Mouse (Mus musculus): ENCODE results near the gene Abhd10. TPM values are rescaled to one million over a fixed set of nuclear protein-coding genes. Genes with fewer than 3 reads are reported as not detected.
A peak's percentile ranks its signal among the peaks of the same experiment; 100 is the strongest.

Abhd10 gene
- 29.3 and 35.2 TPM in 2 replicates for polyA plus RNA-seq (2015; fragmentation: Nextera tagmentation; extraction: Ambion mirVana)

- H3K4me3 ChIP-seq (ENCODE audit: low read length) = peak within 1 kb of the TSS; percentile 84
- H3K4me2 ChIP-seq (ENCODE audit: low read depth, low read length) = peak within 1 kb of the TSS; percentile 61
- no peaks in the 10 kb centered on the region for H3K27me3 ChIP-seq (replicated peaks; ENCODE audit: control insufficient read depth, insufficient read depth, low read length)
- H3K4me1 ChIP-seq (ENCODE audit: control insufficient read depth, insufficient read depth, low read length) = peaks cover 12% of the 10 kb centered on the region; the same call in 1 of the 2 replicates
- no peaks in the 10 kb centered on the region for H3K36me3 ChIP-seq (ENCODE audit: control insufficient read depth, insufficient read depth, low read length)
- under 1% methylated on average over 51 of the region's 51 CpGs for WGBS
- H3K27ac ChIP-seq (ENCODE audit: low read length) = peak within 1 kb of the TSS; percentile 91
- H3K9ac ChIP-seq (ENCODE audit: low read depth, low read length) = peak within 1 kb of the TSS; percentile 96
- peak; percentile 99 for ATAC-seq
- H3K9me3 ChIP-seq (ENCODE audit: control insufficient read depth, low read length) = no peaks in the 10 kb centered on the region
These were observed at the start of gene Abhd10 for GRCm38 (mm10) chr16:45742615-45743476. Gene Abhd10, minus strand, starts transcription at chr16:45742955.

- Histone ChIP-seq H3K9me3 (ENCODE audit: control insufficient read depth, low read length) (no peaks in the 10 kb centered on the region), H3K4me1 (ENCODE audit: control insufficient read depth, insufficient read depth, low read length) (no peaks in the 10 kb centered on the region), H3K4me3 (ENCODE audit: low read length) (no peak overlapping the region), H3K4me2 (ENCODE audit: low read depth, low read length) (no peak overlapping the region), H3K27me3 (replicated peaks; ENCODE audit: control insufficient read depth, insufficient read depth, low read length) (no peaks in the 10 kb centered on the region), H3K27ac (ENCODE audit: low read length) (no peak overlapping the region), H3K9ac (ENCODE audit: low read depth, low read length) (no peak overlapping the region), H3K36me3 (ENCODE audit: control insufficient read depth, insufficient read depth, low read length) (peaks cover 6% of the 10 kb centered on the region; the same call in 1 of the 2 replicates)
- 66% methylated on average over 5 of the region's 5 CpGs for WGBS
- no peak for ATAC-seq
These were observed 48.5 kb upstream of the Abhd10 start for GRCm38 (mm10) chr16:45791286-45791685.

- Histone ChIP-seq H3K27ac (ENCODE audit: low read length) (no peak overlapping the region), H3K4me2 (ENCODE audit: low read depth, low read length) (no peak overlapping the region), H3K4me1 (ENCODE audit: control insufficient read depth, insufficient read depth, low read length) (no peaks in the 10 kb centered on the region), H3K36me3 (ENCODE audit: control insufficient read depth, insufficient read depth, low read length) (peaks cover 6% of the 10 kb centered on the region; the same call in 1 of the 2 replicates), H3K27me3 (replicated peaks; ENCODE audit: control insufficient read depth, insufficient read depth, low read length) (no peaks in the 10 kb centered on the region), H3K9ac (ENCODE audit: low read depth, low read length) (no peak overlapping the region), H3K4me3 (ENCODE audit: low read length) (no peak overlapping the region), H3K9me3 (ENCODE audit: control insufficient read depth, low read length) (no peaks in the 10 kb centered on the region)
- 78% methylated on average over 2 of the region's 2 CpGs for WGBS
- no peak for ATAC-seq
These were observed 46.6 kb upstream of the Abhd10 start for GRCm38 (mm10) chr16:45789311-45789710.

DNA sequence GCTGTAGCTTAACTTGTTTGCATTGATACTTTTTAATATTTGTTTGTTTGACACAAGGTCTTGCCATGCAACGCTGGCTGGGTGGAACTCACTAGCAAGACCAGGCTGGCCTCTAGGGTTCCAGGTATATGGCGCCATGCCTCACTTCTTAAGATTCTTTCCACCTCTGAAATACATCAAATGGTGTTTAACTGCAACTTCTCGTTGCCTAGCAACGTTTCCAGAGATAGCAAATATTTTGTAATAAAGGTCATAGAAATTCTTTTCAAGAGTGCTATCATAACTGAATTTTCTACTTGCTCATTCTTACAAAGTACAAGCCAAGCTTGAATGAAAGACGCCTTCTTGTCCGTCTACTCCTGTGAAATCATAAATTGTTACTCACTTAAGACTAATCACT is 44.9 kb upstream of the Abhd10 start:
- no peaks in the 10 kb centered on the region for H3K9me3 ChIP-seq (ENCODE audit: control insufficient read depth, low read length)
- no peak overlapping the region for H3K27ac ChIP-seq (ENCODE audit: low read length)
- no peak overlapping the region for H3K4me3 ChIP-seq (ENCODE audit: low read length)
- H3K4me2 ChIP-seq (ENCODE audit: low read depth, low read length) = no peak overlapping the region
- ATAC-seq = no peak
- peaks cover 6% of the 10 kb centered on the region; the same call in 1 of the 2 replicates for H3K36me3 ChIP-seq (ENCODE audit: control insufficient read depth, insufficient read depth, low read length)
- H3K27me3 ChIP-seq (replicated peaks; ENCODE audit: control insufficient read depth, insufficient read depth, low read length) = no peaks in the 10 kb centered on the region
- 87% methylated on average over 6 of the region's 6 CpGs for WGBS
- H3K4me1 ChIP-seq (ENCODE audit: control insufficient read depth, insufficient read depth, low read length) = no peaks in the 10 kb centered on the region
- no peak overlapping the region for H3K9ac ChIP-seq (ENCODE audit: low read depth, low read length)

GRCm38 (mm10) chr16:45786639-45787038 is 43.9 kb upstream of the Abhd10 start:
- Histone ChIP-seq H3K9ac (ENCODE audit: low read depth, low read length) (no peak overlapping the region), H3K27ac (ENCODE audit: low read length) (no peak overlapping the region), H3K9me3 (ENCODE audit: control insufficient read depth, low read length) (no peaks in the 10 kb centered on the region), H3K4me1 (ENCODE audit: control insufficient read depth, insufficient read depth, low read length) (no peaks in the 10 kb centered on the region), H3K27me3 (replicated peaks; ENCODE audit: control insufficient read depth, insufficient read depth, low read length) (no peaks in the 10 kb centered on the region), H3K4me2 (ENCODE audit: low read depth, low read length) (no peak overlapping the region), H3K36me3 (ENCODE audit: control insufficient read depth, insufficient read depth, low read length) (peaks cover 6% of the 10 kb centered on the region; the same call in 1 of the 2 replicates), H3K4me3 (ENCODE audit: low read length) (no peak overlapping the region)
- no peak for ATAC-seq
- 43% methylated on average over 8 of the region's 8 CpGs for WGBS

GRCm38 (mm10) chr16:45780001-45780400 is 37.2 kb upstream of the Abhd10 start:
- no peak for ATAC-seq
- no peak overlapping the region for H3K4me3 ChIP-seq (ENCODE audit: low read length)
- H3K27me3 ChIP-seq (replicated peaks; ENCODE audit: control insufficient read depth, insufficient read depth, low read length) = no peaks in the 10 kb centered on the region
- 73% methylated on average over 6 of the region's 6 CpGs for WGBS
- H3K9ac ChIP-seq (ENCODE audit: low read depth, low read length) = no peak overlapping the region
- H3K4me1 ChIP-seq (ENCODE audit: control insufficient read depth, insufficient read depth, low read length) = no peaks in the 10 kb centered on the region
- no peaks in the 10 kb centered on the region for H3K9me3 ChIP-seq (ENCODE audit: control insufficient read depth, low read length)
- peaks cover 13% of the 10 kb centered on the region for H3K36me3 ChIP-seq (ENCODE audit: control insufficient read depth, insufficient read depth, low read length)
- no peak overlapping the region for H3K27ac ChIP-seq (ENCODE audit: low read length)
- no peak overlapping the region for H3K4me2 ChIP-seq (ENCODE audit: low read depth, low read length)

GRCm38 (mm10) chr16:45774813-45775212 is 32.1 kb upstream of the Abhd10 start:
- Histone ChIP-seq H3K27me3 (replicated peaks; ENCODE audit: control insufficient read depth, insufficient read depth, low read length) (no peaks in the 10 kb centered on the region), H3K4me1 (ENCODE audit: control insufficient read depth, insufficient read depth, low read length) (no peaks in the 10 kb centered on the region), H3K4me2 (ENCODE audit: low read depth, low read length) (no peak overlapping the region), H3K9ac (ENCODE audit: low read depth, low read length) (no peak overlapping the region), H3K36me3 (ENCODE audit: control insufficient read depth, insufficient read depth, low read length) (peaks cover 8% of the 10 kb centered on the region; the same call in 1 of the 2 replicates), H3K27ac (ENCODE audit: low read length) (no peak overlapping the region), H3K4me3 (ENCODE audit: low read length) (no peak overlapping the region), H3K9me3 (ENCODE audit: control insufficient read depth, low read length) (no peaks in the 10 kb centered on the region)
- ATAC-seq = no peak
- 82% methylated on average over 5 of the region's 5 CpGs for WGBS

DNA sequence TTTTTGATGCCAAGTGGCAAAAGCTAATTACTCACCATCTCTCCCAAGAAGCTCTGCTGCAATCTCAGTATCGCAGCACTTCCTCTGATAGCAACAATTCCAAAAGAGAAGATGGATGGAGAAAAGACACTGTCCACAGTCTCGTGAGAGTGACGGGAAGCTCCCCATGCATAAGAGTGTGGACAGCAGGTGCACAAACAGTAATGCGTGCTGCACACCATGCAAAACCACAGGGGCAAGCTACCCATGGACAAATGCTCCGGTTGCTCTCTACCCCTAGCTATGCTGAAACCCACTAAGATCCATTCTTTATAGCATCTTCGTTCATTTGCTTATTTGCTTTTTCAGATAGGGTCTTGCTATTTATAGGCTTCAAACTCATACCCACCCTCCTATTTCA is 28.2 kb upstream of the Abhd10 start:
- no peak for ATAC-seq
- 0 out of 2 replicates have a peak, but pooled peaks cover 4% of the 10 kb centered on the region for H3K36me3 ChIP-seq (ENCODE audit: control insufficient read depth, insufficient read depth, low read length)
- no peak overlapping the region for H3K4me3 ChIP-seq (ENCODE audit: low read length)
- no peaks in the 10 kb centered on the region for H3K4me1 ChIP-seq (ENCODE audit: control insufficient read depth, insufficient read depth, low read length)
- H3K27ac ChIP-seq (ENCODE audit: low read length) = no peak overlapping the region
- no peaks in the 10 kb centered on the region for H3K27me3 ChIP-seq (replicated peaks; ENCODE audit: control insufficient read depth, insufficient read depth, low read length)
- 95% methylated on average over 6 of the region's 6 CpGs for WGBS
- H3K4me2 ChIP-seq (ENCODE audit: low read depth, low read length) = no peak overlapping the region
- no peaks in the 10 kb centered on the region for H3K9me3 ChIP-seq (ENCODE audit: control insufficient read depth, low read length)
- no peak overlapping the region for H3K9ac ChIP-seq (ENCODE audit: low read depth, low read length)

DNA sequence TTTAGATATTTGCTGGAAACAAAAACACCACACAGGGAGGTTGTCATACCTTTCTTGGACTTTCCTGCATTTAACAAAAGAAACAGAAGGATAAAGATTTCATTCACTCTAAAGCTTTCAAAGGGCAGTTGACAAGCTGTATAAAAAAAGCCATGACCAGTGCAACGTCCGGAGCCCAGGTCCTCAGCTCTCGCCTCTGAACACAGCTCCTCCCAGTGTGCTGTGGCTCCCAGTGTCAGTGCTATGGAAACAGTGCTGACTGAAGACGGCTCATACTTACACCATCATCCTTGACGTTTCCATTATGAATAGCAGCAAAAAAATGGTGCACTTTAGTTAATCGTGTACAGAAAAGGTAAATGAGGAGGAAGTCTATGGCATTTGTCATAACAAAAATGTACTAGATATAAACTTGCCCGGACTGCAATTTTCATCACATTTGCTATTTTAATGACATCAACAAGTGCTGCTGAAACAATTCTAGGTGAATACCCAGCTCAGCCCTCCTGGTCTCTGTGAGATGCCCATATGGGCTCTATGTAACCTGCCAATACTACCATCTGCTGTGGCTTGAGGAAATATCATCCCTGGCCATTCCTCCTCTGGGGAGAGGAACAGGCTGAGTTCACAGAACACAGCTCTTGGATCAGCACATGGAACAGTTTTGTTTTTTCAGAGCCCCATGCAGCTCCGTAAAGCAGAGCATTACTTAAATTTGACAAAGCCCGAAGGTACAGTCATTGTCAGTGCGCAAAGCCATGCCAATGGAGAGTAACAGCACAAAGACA is 25.3 kb upstream of the Abhd10 start:
- no peak for ATAC-seq
- H3K4me1 ChIP-seq (ENCODE audit: control insufficient read depth, insufficient read depth, low read length) = no peaks in the 10 kb centered on the region
- H3K9ac ChIP-seq (ENCODE audit: low read depth, low read length) = no peak overlapping the region
- H3K4me2 ChIP-seq (ENCODE audit: low read depth, low read length) = no peak overlapping the region
- H3K4me3 ChIP-seq (ENCODE audit: low read length) = no peak overlapping the region
- H3K27ac ChIP-seq (ENCODE audit: low read length) = no peak overlapping the region
- no peaks in the 10 kb centered on the region for H3K9me3 ChIP-seq (ENCODE audit: control insufficient read depth, low read length)
- 71% methylated on average over 10 of the region's 10 CpGs for WGBS
- 0 out of 2 replicates have a peak, but pooled peaks cover 4% of the 10 kb centered on the region for H3K36me3 ChIP-seq (ENCODE audit: control insufficient read depth, insufficient read depth, low read length)
- no peaks in the 10 kb centered on the region for H3K27me3 ChIP-seq (replicated peaks; ENCODE audit: control insufficient read depth, insufficient read depth, low read length)

Measured in intestine, embryonic 16.5 days (tissue).